Mouse (Mus musculus) brain, embryonic 14.5 days (tissue): ENCODE results near the gene Msi2.

Experiments
- CTCF ChIP-seq: fragments of 200-500 bp; IDR thresholded peaks from 2 replicates; pipeline ENCODE4 v1.5.1; 2012; ENCODE audit warnings: inconsistent platforms, mild to moderate bottlenecking, moderate library complexity, borderline replicate concordance; ENCODE audit not compliant: insufficient read depth, insufficient read length; ENCODE audit errors: extremely low read depth
- POLR2A ChIP-seq: fragments of 200-500 bp; IDR thresholded peaks from 2 replicates; pipeline ENCODE4 v1.6.1; 2012; ENCODE audit warnings: mild to moderate bottlenecking, inconsistent platforms, borderline replicate concordance; ENCODE audit not compliant: poor library complexity, insufficient read depth, insufficient read length, severe bottlenecking; ENCODE audit errors: extremely low read depth

DNA sequence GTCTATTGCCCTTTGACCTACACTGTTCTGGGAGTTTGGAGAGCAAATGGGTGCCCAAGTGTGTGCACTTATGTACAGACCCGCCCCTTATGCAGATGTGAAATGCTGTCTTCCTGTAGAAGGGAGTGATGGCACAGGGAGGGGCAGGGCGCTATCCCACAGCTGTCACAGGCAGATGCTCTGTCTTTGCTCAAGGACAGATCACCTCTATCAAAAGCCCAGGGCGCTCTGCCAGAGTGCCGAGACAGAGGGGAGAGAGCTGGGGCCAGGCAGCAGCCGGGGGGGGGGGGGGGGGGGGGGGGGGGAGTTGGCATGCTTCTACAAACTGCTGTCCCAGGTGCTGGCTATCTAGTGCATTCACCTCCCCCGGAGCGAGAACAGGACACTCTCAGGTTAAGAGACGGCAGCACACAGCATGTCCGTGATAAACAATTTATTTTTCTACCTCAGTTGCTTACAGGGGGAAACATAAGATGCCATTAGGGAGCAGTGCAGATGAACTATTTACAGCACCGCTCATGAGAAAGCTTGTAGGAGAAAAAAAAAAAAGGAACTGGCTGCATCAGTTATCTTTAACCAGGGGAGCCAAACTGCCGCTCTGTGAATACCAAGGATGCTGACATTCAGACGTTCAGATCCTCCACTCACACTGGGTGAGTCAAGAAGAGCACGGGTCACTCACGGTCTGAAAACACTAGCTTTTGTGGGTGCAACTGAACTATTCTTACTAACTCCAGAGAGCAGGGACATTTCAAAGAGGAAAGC, 337.0 kb downstream of the Msi2 start:
- TF ChIP-seq POLR2A, result no peak
- TF ChIP-seq CTCF, result no peak
